Mouse (Mus musculus) cortical plate, adult 2 months (tissue): ENCODE data around the gene Ndufv3. TPM values are rescaled to one million over a fixed set of nuclear protein-coding genes. Genes with fewer than 3 reads are reported as not detected.

Experiments
- H3K27ac ChIP-seq: fragments of 200-500 bp; 2 replicates; pipeline ENCODE4 v1.5.1; 2012; ENCODE audit warnings: low read length, control low read depth, inconsistent platforms; ENCODE audit not compliant: insufficient read depth
- H3K4me1 ChIP-seq: fragments of 200-500 bp; 2 replicates; pipeline ENCODE4 v1.6.1; 2011; ENCODE audit warnings: low read length; ENCODE audit not compliant: control insufficient read depth, insufficient read depth
- H3K4me3 ChIP-seq: fragments of 200-500 bp; 2 replicates; pipeline ENCODE4 v1.5.1; 2011; ENCODE audit warnings: mild to moderate bottlenecking, low read length, control low read depth; ENCODE audit not compliant: insufficient read depth
- CTCF ChIP-seq: fragments of 200-500 bp; IDR thresholded peaks from 2 replicates; pipeline ENCODE4 v1.5.1; 2011; ENCODE audit warnings: mild to moderate bottlenecking, control low read depth, low read length; ENCODE audit not compliant: insufficient read depth; ENCODE audit errors: extremely low read depth
- POLR2A ChIP-seq: fragments of 200-500 bp; IDR thresholded peaks from 2 replicates; pipeline ENCODE4 v1.6.1; 2011; ENCODE audit warnings: mild to moderate bottlenecking, low read length, control low read depth; ENCODE audit not compliant: insufficient read depth; ENCODE audit errors: extremely low read depth
- polyA plus RNA-seq: library from polyadenylated mRNA; depleted of rRNA; stranded (reverse); fragments of >200 nt; gene quantifications from 2 replicates; pipeline ENCODE4 v1.2.3, GENCODE M21; 2012

Gene Ndufv3
- polyA plus RNA-seq, 1 experiment: 346 TPM

DNA sequence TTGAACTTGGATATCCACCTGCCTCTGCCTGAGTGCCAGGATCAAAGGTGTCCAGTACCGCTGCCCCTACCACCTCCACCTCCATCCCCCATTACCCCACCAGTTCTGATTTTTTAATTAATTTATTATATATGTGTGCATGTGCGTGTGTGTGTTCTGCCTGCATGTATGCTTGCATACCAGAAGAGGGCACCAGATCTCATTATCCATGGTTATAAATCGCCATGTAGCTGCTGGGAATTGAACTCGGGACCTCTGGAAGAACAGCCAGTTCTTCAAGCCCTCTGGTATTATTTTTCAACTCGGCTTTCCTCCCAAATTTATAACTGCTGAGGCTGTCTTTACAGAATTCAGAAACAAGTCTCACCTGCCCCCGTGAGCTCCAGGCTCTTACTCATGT is 9.0 kb upstream of the Ndufv3 start:
- Histone ChIP-seq H3K4me3 (peak overlapping the region; percentile 47; the same call in 1 of the 2 replicates), H3K4me1 (no peaks in the 10 kb centered on the region; the same call in 1 of the 2 replicates), H3K27ac (no peak overlapping the region)
- no peak for TF ChIP-seq POLR2A
- no peak for TF ChIP-seq CTCF

GRCm38 (mm10) chr17:31511792-31512495 is 8.0 kb upstream of the Ndufv3 start:
- H3K27ac ChIP-seq: no peak overlapping the region
- TF ChIP-seq CTCF (no peak), POLR2A (peak; percentile 95)
- no peaks in the 10 kb centered on the region; the same call in 1 of the 2 replicates for H3K4me1 ChIP-seq
- peak overlapping the region; percentile 47 for H3K4me3 ChIP-seq

GRCm38 (mm10) chr17:31512593-31512992 is 7.3 kb upstream of the Ndufv3 start:
- Histone ChIP-seq H3K4me3 (peak overlapping the region; percentile 47), H3K27ac (no peak overlapping the region), H3K4me1 (no peaks in the 10 kb centered on the region; the same call in 1 of the 2 replicates)
- TF ChIP-seq POLR2A (no peak), CTCF (no peak)

DNA sequence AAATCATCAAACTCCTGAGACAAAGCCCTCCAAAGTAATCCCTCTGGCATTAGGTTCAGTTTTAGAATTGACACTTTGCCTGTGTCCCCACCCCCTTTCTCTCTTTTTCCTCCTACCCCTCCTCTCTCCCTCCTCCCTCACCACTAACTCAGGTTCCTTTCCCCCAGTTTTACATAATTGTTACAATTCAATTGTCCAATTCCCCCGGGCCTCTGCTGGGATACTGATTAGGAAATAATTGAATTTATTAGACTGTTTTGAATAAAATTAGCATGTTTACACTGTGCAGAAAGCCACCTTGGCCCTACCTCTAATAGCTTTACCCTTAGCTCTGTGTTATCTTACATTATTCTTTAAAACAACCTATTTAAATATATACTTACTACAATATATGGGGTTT is 5.2 kb upstream of the Ndufv3 start:
- Histone ChIP-seq H3K4me1 (no peaks in the 10 kb centered on the region; the same call in 1 of the 2 replicates), H3K4me3 (no peak overlapping the region), H3K27ac (no peak overlapping the region)
- no peak for TF ChIP-seq POLR2A
- TF ChIP-seq CTCF: no peak

- Histone ChIP-seq H3K4me1 (peaks cover 5% of the 10 kb centered on the region; the same call in 1 of the 2 replicates), H3K4me3 (peak overlapping the region; percentile 47), H3K27ac (no peak overlapping the region)
- no peak for TF ChIP-seq CTCF
- no peak for TF ChIP-seq POLR2A
Observed at GRCm38 (mm10) chr17:31519344-31519945, 470 bp upstream of the Ndufv3 start.

- Histone ChIP-seq H3K4me3 (peak overlapping the region; percentile 47), H3K4me1 (peaks cover 5% of the 10 kb centered on the region; the same call in 1 of the 2 replicates), H3K27ac (no peak overlapping the region)
- TF ChIP-seq POLR2A: no peak
- no peak for TF ChIP-seq CTCF
Observed at GRCm38 (mm10) chr17:31520895-31521294, 980 bp downstream of the Ndufv3 start.

DNA sequence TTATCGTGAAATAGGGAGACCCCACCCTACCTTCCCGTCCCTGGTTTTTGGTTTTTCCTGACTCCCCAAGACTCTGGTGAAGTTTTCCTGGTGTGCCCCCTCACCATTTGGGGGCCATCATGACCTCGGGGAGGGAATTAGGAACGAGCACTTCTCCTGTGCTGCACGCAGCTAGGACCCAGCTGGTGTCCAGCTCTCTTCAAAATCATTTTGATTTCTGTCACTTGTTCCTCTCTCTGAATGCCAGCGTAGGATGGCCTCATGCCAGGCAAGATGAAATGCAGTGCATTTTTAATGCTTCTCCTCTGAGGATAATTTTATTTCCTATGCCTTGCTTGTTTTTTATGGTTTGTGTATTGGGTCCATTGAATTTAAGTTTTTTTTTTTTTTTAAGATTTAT is 2.0 kb downstream of the Ndufv3 start:
- no peak overlapping the region for H3K4me3 ChIP-seq
- TF ChIP-seq CTCF (no peak), POLR2A (no peak)
- H3K27ac ChIP-seq: no peak overlapping the region
- peaks cover 5% of the 10 kb centered on the region; the same call in 1 of the 2 replicates for H3K4me1 ChIP-seq

DNA sequence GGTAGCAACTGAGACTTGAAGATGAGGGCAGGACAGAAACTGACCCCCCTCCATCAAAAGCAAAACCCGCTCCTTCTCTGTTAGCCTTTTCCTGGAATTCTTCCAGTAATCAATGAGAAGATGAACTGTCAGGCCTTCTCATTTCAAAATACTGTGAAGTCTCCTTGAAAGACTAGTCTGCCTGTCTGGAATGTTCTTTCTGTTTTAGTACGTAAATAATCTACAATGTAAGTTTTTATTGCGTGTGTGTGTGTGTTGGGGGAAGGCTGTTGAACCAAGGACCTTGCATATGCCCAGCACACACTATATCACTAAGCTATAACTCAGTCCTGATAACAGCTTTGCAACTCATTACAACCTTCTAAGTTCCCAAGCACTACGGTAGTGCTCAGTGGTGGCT is 5.2 kb downstream of the Ndufv3 start:
- TF ChIP-seq POLR2A (no peak), CTCF (no peak)
- peaks cover 5% of the 10 kb centered on the region; the same call in 1 of the 2 replicates for H3K4me1 ChIP-seq
- no peak overlapping the region for H3K27ac ChIP-seq
- no peak overlapping the region for H3K4me3 ChIP-seq

DNA sequence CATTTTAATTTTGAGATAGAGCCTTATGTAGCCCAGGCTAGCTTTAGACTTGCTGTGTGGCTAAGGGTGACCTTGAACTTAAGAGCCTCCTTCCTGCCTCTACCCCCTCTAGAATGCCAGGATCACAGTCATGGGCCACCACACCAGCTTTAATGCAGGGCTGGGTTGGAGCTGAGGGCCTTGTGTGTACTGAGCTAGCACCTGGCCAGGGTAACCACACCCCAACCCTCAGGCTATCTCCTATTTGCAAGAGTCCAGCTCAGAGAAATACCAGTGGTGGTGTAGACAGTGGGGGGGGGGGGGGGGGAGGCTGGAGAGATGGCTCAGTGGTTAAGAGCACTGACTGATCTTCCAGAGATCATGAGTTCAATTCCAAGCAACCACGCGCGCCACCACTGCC is 5.9 kb downstream of the Ndufv3 start:
- H3K4me1 ChIP-seq: peaks cover 5% of the 10 kb centered on the region; the same call in 1 of the 2 replicates
- H3K27ac ChIP-seq: no peak overlapping the region
- TF ChIP-seq POLR2A (no peak), CTCF (no peak)
- no peak overlapping the region for H3K4me3 ChIP-seq

DNA sequence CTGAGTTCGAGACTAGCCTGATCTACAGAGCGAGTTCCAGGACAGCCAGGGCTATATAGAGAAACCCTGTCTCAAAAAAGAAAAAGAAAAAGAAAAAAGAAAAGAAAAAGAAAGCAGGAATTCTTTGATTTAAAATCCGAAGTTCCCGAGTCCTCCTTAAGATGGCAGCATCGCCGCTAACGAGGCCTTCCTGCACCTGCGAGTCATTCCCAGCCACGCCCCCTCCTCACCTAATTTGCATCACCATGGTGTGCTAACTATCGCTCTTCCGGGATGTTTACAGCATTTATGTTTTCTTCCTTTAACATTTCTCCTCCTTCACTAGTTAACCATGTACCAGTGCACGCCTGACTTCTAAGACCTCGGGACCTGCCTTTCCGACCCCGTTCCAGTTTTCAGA is 9.4 kb downstream of the Ndufv3 start:
- Histone ChIP-seq H3K4me1 (no peaks in the 10 kb centered on the region), H3K27ac (no peak overlapping the region), H3K4me3 (no peak overlapping the region)
- no peak for TF ChIP-seq POLR2A
- TF ChIP-seq CTCF: peak; percentile 59
